Mouse (Mus musculus): ENCODE data around the gene Tsga10ip. TPM values are rescaled to one million over a fixed set of nuclear protein-coding genes. Genes with fewer than 3 reads are reported as not detected.
"Not testable (repeated sequence)": the region's sequence is repeated elsewhere in the genome, so short reads cannot be mapped to it uniquely, and the experiment has no call there.

Tsga10ip gene
- polyA plus RNA-seq, 1 experiment from 2014 or later, result not detected

- H3K4me3 ChIP-seq, result no peak overlapping the region
- 79% methylated on average over 2 of the region's 2 CpGs for WGBS (ENCODE audit: insufficient replicate concordance)
- no peak overlapping the region for H3K4me2 ChIP-seq
- H3K27ac ChIP-seq, result no peak overlapping the region
- ATAC-seq, result no peak
- peaks cover 37% of the 10 kb centered on the region for H3K36me3 ChIP-seq
- no peak overlapping the region for H3K9ac ChIP-seq
- no peaks in the 10 kb centered on the region for H3K9me3 ChIP-seq (replicated peaks)
- H3K4me1 ChIP-seq, result peaks cover 48% of the 10 kb centered on the region
- no peaks in the 10 kb centered on the region for H3K27me3 ChIP-seq (replicated peaks)
Measured at GRCm38 (mm10) chr19:5364124-5364523, 38.2 kb downstream of the Tsga10ip start.

GRCm38 (mm10) chr19:5362186-5362585, 40.1 kb downstream of the Tsga10ip start:
- no peak overlapping the region for H3K4me3 ChIP-seq
- WGBS (ENCODE audit: insufficient replicate concordance), result 82% methylated on average over 2 of the region's 2 CpGs
- no peaks in the 10 kb centered on the region for H3K9me3 ChIP-seq (replicated peaks)
- H3K4me2 ChIP-seq, result no peak overlapping the region
- peaks cover 32% of the 10 kb centered on the region for H3K4me1 ChIP-seq
- ATAC-seq, result no peak
- H3K9ac ChIP-seq, result no peak overlapping the region
- no peak overlapping the region for H3K27ac ChIP-seq
- H3K27me3 ChIP-seq (replicated peaks), result no peaks in the 10 kb centered on the region
- peaks cover 24% of the 10 kb centered on the region for H3K36me3 ChIP-seq

GRCm38 (mm10) chr19:5356080-5356479, 46.2 kb downstream of the Tsga10ip start:
- H3K4me1 ChIP-seq, result 0 out of 2 replicates have a peak, but pooled peaks cover 3% of the 10 kb centered on the region
- ATAC-seq, result no peak
- H3K9ac ChIP-seq, result no peak overlapping the region
- no peak overlapping the region for H3K27ac ChIP-seq
- no peak overlapping the region for H3K4me3 ChIP-seq
- no peaks in the 10 kb centered on the region; the same call in 1 of the 2 replicates for H3K36me3 ChIP-seq
- H3K4me2 ChIP-seq, result no peak overlapping the region
- no peaks in the 10 kb centered on the region for H3K27me3 ChIP-seq (replicated peaks)
- no CpG with 5 or more reads among the region's 1 CpGs for WGBS (ENCODE audit: insufficient replicate concordance)
- no peaks in the 10 kb centered on the region for H3K9me3 ChIP-seq (replicated peaks)

- H3K27me3 ChIP-seq (replicated peaks), result peaks cover 5% of the 10 kb centered on the region
- peaks cover 11% of the 10 kb centered on the region for H3K4me1 ChIP-seq
- no peaks in the 10 kb centered on the region for H3K9me3 ChIP-seq (replicated peaks)
- no peak for ATAC-seq
- no peak overlapping the region for H3K4me2 ChIP-seq
- H3K27ac ChIP-seq, result no peak overlapping the region
- H3K36me3 ChIP-seq, result no peaks in the 10 kb centered on the region
- 79% methylated on average over 2 of the region's 2 CpGs for WGBS (ENCODE audit: insufficient replicate concordance)
- no peak overlapping the region for H3K4me3 ChIP-seq
- H3K9ac ChIP-seq, result no peak overlapping the region
Measured at GRCm38 (mm10) chr19:5353609-5354008, 48.7 kb downstream of the Tsga10ip start.

- not testable (repeated sequence) for ATAC-seq
Measured at GRCm38 (mm10) chr19:5349502-5349873, 52.8 kb downstream of the Tsga10ip start, which contains the start of gene Cst6. Cst6 (minus strand) TSS chr19:5349574.

GRCm38 (mm10) chr19:5348526-5349501, 53.5 kb downstream of the Tsga10ip start:
- Histone ChIP-seq H3K4me1 (peaks cover 10% of the 10 kb centered on the region), H3K9ac (peak overlapping the region; percentile 62), H3K9me3 (replicated peaks) (no peaks in the 10 kb centered on the region), H3K36me3 (no peaks in the 10 kb centered on the region), H3K4me3 (peak overlapping the region; percentile 54), H3K27me3 (replicated peaks) (peaks cover 12% of the 10 kb centered on the region), H3K27ac (no peak overlapping the region), H3K4me2 (peak overlapping the region; percentile 81)
- ATAC-seq, result no peak
- WGBS (ENCODE audit: insufficient replicate concordance), result 5% methylated on average over 34 of the region's 34 CpGs

More at GRCm38 (mm10) chr19:5349502-5349873, 52.8 kb downstream of the Tsga10ip start, which contains the start of gene Cst6:
- not testable (repeated sequence) for H3K9me3 ChIP-seq (replicated peaks); H3K27ac ChIP-seq; H3K36me3 ChIP-seq
- Histone ChIP-seq H3K4me2 (peak within 1 kb of the TSS; percentile 81), H3K4me1 (peaks cover 10% of the 10 kb centered on the region), H3K27me3 (replicated peaks) (peaks cover 12% of the 10 kb centered on the region), H3K9ac (peak within 1 kb of the TSS; percentile 62), H3K4me3 (peak within 1 kb of the TSS; percentile 54)
- WGBS (ENCODE audit: insufficient replicate concordance), result 64% methylated on average over 6 of the region's 6 CpGs

- Histone ChIP-seq H3K4me2 (no peak overlapping the region), H3K9me3 (replicated peaks) (no peaks in the 10 kb centered on the region), H3K4me3 (no peak overlapping the region), H3K27ac (no peak overlapping the region), H3K27me3 (replicated peaks) (peaks cover 12% of the 10 kb centered on the region), H3K4me1 (peaks cover 10% of the 10 kb centered on the region), H3K36me3 (no peaks in the 10 kb centered on the region), H3K9ac (no peak overlapping the region)
- ATAC-seq, result no peak
- 68% methylated on average over 6 of the region's 6 CpGs for WGBS (ENCODE audit: insufficient replicate concordance)
Measured at GRCm38 (mm10) chr19:5348064-5348463, 54.3 kb downstream of the Tsga10ip start.

GRCm38 (mm10) chr19:5345297-5346131, 56.8 kb downstream of the Tsga10ip start:
- H3K9me3 ChIP-seq (replicated peaks), result no peaks in the 10 kb centered on the region
- H3K27ac ChIP-seq, result no peak overlapping the region

GRCm38 (mm10) chr19:5341360-5341759, 61.0 kb downstream of the Tsga10ip start:
- H3K4me2 ChIP-seq, result no peak overlapping the region
- H3K9me3 ChIP-seq (replicated peaks), result no peaks in the 10 kb centered on the region
- no peak overlapping the region for H3K9ac ChIP-seq
- no peaks in the 10 kb centered on the region for H3K36me3 ChIP-seq
- no peaks in the 10 kb centered on the region for H3K4me1 ChIP-seq
- no peak overlapping the region for H3K27ac ChIP-seq
- 0 out of 2 replicates have a peak, but pooled peaks cover 7% of the 10 kb centered on the region for H3K27me3 ChIP-seq (replicated peaks)
- WGBS (ENCODE audit: insufficient replicate concordance), result 72% methylated on average over 7 of the region's 7 CpGs
- H3K4me3 ChIP-seq, result no peak overlapping the region
- ATAC-seq, result no peak

More at GRCm38 (mm10) chr19:5345297-5346131, 56.8 kb downstream of the Tsga10ip start:
- H3K4me1 ChIP-seq, result peaks cover 10% of the 10 kb centered on the region
- H3K27me3 ChIP-seq (replicated peaks), result peaks cover 16% of the 10 kb centered on the region
- H3K4me3 ChIP-seq, result no peak overlapping the region
- 66% methylated on average over 6 of the region's 6 CpGs for WGBS (ENCODE audit: insufficient replicate concordance)
- no peaks in the 10 kb centered on the region for H3K36me3 ChIP-seq
- no peak overlapping the region for H3K9ac ChIP-seq
- H3K4me2 ChIP-seq, result no peak overlapping the region
- no peak for ATAC-seq
